Mouse (Mus musculus) small intestine, adult 2 months (tissue): ENCODE data around the gene Lrrc25.

Source experiments
- CTCF ChIP-seq: fragments of 200-500 bp; IDR thresholded peaks from 2 replicates; pipeline ENCODE4 v1.5.1; 2012; ENCODE audit warnings: low read depth, mild to moderate bottlenecking, control low read depth, inconsistent platforms, low read length, moderate library complexity, mixed read lengths; ENCODE audit not compliant: insufficient replicate concordance, insufficient read length; ENCODE audit errors: extremely low read depth
- POLR2A ChIP-seq: fragments of 200-500 bp; IDR thresholded peaks from 2 replicates; pipeline ENCODE4 v1.6.1; 2012; ENCODE audit warnings: low read depth, mild to moderate bottlenecking, control low read depth, inconsistent platforms, low read length, moderate library complexity

GRCm38 (mm10) chr8:70635527-70635926 is 19.6 kb downstream of the Lrrc25 start:
- no peak for TF ChIP-seq POLR2A
- TF ChIP-seq CTCF = no peak
